Mouse (Mus musculus) c-Kit-positive CD71-positive TER-119-negative erythroid progenitor cells, embryonic 14.5 days (primary cell): Measurements from ENCODE around the gene Sp1.

Experiments used
- DNase-seq: peaks from one replicate; pipeline ENCODE4 v3.0.0-alpha.2; 2013; ENCODE audit warnings: low read depth

Gene Sp1

DNA sequence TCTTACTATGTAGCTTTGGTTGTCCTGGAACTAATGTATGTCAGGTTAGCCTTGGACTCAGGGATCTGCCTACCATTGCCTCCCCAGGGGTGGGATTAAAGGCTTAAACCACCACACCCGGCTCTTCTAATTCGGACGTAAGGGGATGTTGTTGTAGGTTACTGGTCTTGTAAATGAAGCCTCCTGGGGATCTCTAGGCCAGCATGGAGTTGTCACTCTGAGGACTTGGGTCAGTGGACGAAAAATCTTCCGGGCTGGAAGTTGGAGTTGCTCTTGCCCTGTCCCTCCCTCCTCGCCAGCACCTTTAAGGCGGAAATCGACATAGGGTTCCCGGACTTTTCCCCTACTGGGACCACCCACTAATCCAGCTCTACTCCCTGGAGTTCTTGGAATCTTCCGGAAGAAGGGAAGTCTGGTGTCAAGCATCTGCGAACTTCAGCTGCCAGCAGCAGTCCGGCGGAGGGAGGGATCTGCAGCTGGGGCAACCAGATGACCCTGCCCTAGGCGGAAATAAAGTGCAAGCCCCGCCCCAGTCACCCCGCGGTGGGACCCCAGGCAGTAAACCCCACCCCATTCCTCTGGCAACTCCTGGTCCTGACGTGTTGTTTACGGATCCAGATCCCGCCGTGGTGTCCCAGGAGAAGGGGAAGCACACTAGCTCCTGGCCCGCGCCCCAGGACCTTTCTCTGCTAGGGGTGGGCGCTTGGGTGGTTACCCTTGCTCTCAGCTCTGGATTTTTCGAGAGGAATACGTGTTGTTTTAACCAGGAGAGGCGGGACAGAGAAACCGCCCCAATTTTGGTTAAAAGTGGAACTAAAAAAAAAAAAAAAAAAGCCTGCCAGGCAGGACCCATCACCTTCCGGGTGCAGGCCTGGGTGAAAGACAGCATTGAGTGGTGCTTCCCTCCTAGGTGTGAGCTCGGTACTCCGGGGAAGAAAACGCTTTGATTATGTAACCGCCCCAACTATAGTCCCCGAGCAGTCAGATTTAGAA, 6.4 kb upstream of the Sp1 start:
- DNase-seq = no peak

DNA sequence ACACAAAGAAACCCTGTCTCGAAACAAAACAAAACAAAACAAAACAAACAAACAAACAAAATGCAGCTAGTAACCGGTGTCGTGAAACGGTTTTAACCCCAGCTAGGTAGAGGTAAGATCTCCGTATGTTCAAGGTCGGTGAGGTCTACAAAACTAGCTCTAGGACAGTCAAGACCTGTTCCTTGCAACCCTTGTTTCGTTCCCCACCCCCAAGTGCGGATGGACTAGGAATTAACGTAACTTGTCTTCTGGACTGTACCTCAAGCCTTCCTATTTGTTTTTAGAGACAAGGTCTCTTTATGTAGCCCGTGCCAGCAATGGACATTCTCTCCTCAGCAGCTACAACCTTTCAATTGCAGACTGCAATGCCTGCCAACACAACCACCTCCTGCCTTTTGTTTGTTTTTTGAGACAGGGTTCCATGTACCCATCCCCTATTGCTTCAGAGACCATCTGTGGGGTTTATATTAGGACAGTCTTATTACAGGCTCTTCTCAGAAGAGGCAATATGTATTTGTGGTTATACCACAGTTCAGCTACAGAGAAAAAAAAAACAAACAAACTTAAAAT, 5.4 kb upstream of the Sp1 start:
- DNase-seq = no peak

DNA sequence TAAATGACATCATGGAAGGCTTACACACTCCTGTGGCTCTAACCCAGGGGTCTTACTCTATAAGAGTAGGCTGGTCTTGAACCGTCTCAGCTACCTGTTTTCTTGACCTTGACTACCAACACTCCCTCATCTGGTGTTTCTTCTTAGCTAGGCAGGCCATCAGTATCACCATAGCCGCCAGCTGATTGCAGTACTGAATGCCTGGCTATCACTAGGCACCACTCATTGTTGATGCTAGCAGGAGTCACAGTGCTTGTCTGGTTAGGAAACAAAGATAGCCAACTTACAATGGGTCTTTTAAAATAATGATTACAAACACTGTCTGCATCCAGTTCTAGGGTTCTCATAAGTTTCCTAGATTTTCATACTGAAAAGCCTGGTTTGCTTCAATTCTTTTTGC, 4.7 kb upstream of the Sp1 start:
- no peak for DNase-seq

DNA sequence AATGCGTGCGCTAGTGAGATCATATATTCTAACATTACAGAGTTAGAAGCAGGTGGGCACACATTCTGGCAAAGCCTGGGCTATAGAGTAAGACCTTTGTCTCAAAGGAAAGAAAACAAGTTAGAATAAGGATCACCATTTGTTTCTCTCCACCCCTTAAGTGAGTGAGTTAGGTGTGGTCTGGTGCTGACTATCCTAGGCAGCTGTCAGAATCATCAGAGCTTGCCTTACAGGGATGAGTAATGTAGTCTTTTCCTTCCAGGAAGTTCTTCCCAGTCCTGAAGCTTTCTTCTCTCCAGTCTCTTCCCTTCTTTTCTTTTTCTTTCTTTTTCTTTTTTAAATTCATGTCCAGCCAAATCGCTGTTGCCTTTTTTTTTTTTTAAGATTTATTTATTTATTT, 3.7 kb upstream of the Sp1 start:
- no peak for DNase-seq

DNA sequence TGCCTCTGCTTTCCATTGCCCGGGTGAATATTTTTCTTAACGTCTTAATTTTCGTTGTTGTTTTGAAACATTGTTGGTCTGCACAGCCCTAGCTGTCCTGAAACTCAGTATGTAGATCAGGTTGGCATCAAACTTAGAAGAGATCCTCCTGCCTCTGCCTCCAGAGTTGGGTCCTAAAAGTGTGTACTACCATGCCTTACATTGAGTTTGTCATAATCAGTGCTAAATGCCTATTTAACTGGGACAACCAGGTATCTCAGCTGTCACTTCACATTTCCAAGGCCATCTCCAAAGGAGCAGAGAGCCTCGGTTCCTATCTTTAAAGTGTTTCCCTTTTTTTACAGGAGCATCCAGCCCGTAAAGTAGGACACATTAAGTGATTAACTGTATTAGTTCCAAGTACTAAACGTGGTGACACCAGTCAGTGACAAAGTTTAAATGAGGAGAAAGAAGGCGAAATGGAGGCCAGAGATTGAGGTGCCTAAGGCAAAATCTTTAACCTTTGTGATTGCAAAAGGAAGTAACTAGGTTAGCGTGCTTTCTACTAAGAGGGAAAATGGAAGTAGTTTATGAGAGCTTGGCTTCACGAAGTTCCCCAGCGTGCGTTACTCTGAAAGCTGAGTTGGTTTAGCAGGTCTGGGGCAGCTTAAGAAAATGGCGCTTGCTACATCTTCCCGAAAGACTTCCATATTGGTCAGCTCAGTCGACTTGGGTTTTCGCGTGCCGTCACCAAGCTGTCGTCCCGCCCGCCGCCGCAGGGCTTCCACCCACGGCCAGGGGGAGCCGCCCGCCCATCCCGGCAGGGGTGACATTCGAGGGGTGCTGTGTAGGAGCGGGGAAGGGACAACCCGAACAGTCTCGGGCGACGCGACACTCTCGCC, 1.1 kb upstream of the Sp1 start:
- peak; percentile 67 for DNase-seq

DNA sequence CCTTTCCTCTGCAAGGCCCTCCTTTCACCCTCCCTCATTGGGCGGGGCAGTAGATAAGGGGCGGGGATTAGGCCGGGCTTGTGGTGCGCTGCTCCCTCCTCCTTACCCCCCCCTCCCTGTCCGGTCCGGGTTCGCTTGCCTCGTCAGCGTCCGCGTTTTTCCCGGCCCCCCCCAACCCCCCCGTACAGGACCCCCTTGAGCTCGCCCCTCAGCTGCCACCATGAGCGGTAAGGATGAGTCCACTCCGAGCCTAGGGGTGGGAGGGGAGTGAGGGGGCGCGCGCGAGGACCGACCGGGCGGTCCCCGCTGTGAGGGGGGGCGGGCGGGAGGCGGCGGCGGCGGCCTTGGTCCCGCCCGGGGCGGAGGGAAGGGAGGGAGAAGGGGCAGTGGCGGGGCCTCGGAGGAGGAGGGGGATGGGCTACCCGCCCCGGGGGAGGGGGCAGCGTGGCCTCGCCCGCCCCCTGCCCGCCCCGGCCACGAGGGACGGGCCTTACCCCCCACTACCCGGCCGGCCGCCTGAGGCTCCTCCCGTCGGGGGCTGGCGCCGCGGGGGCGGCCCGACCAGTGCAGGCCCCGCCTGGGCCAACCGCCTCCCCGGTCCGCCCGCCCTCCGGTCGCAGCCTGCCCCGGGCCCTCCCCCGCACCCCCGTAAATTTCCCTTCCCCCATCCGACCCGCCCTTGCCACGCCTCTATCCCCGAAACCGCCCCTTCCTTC, 411 bp downstream of the Sp1 start:
- DNase-seq = peak; percentile 65

DNA sequence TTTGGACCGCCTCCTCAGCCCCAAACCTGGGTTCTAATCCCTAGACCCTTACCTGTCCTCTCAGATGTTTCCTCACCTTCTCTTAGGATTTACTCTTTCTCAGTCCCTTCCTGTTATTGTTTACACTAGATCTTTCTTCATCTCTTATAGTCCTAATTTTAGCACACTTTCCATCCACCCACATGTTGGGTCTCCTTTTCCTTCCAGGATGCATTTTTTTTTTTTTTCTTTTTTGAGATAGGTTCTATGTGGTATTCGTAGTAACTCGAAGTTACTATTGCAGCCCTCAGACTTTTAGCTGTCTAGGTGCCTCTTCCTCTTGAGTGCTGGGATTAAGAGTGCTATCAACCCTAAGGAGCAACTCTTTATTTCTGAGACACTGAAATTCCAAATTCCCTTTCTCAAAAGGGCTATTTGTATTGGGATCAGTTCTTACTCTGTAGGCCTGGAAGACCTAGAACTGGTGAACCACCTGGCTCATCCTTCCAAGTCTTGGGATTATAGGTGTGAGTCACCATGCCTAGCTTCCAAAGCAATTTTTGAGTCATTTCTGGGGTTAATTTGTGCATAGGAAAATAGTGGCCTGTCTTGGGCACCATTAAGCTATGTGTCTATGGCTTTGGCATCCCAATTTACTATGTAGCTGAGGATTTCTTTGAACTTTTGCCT, 1.1 kb downstream of the Sp1 start:
- DNase-seq = no peak

DNA sequence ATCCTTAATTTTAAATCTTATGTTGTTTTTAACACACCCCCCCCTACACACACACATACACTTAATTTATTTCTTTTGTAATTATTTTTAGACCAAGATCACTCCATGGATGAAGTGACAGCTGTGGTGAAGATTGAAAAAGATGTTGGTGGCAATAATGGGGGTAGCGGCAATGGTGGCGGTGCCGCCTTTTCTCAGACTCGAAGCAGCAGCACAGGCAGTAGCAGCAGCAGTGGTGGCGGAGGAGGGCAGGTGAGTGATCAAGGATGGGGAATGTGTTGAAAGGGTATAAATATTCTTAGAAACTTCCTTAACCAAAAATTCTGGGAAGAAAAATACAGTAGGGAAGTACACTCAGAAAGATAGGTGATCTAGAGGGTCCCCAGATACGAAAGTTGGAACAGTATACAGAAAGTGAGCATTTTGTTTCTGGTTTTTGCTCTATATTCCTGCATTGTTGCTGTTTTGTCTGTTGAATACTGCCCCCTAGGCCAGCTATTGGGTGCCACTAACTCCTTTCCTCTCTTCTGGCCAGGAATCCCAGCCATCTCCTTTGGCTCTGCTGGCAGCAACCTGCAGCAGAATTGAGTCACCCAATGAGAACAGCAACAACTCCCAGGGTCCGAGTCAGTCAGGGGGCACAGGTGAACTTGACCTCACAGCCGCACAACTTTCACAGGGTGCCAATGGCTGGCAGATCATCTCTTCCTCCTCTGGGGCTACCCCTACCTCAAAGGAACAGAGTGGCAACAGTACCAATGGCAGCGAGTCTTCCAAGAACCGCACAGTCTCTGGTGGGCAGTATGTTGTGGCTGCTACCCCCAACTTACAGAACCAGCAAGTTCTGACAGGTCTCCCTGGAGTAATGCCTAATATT, 2.0 kb downstream of the Sp1 start:
- DNase-seq = no peak

DNA sequence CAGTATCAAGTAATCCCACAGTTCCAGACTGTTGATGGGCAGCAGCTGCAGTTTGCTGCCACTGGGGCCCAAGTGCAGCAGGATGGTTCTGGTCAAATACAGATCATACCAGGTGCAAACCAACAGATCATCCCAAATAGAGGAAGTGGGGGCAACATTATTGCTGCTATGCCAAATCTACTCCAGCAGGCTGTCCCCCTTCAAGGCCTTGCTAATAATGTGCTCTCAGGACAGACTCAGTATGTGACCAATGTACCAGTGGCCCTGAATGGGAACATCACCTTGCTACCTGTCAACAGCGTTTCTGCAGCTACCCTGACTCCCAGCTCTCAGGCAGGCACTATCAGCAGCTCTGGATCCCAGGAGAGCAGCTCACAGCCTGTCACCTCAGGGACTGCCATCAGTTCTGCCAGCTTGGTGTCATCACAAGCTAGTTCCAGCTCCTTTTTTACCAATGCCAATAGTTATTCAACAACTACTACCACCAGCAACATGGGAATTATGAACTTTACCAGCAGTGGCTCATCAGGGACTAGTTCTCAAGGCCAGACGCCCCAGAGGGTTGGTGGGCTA, 2.7 kb downstream of the Sp1 start:
- DNase-seq = no peak

DNA sequence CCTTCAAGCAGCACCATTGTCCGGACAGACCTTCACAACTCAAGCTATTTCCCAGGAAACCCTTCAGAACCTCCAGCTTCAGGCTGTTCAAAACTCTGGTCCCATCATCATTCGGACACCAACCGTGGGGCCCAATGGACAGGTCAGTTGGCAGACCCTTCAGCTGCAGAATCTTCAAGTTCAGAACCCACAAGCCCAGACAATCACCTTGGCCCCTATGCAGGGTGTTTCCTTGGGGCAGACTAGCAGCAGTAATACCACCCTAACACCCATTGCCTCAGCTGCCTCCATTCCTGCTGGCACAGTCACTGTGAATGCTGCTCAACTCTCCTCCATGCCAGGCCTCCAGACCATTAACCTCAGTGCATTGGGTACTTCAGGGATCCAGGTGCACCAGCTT, 3.3 kb downstream of the Sp1 start:
- no peak for DNase-seq

DNA sequence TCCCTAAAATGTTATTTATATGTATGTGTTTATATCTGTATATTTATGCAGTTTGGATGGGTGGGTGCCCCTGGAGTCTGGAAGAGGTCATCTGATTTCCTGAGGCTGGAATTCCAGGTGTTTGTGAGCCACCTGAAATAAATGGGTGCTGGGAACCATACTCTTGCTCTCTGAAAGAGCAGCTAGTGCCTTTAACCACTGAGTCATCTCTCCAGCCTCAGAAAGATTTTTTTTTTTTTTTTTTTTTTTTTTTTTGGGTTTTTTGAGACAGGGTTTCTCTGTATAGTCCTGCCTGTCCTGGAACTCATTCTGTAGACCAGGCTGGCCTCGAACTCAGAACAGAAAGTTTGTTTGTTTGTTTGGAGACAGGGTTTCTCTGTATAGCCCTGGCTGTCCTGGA, 5.1 kb downstream of the Sp1 start:
- no peak for DNase-seq

DNA sequence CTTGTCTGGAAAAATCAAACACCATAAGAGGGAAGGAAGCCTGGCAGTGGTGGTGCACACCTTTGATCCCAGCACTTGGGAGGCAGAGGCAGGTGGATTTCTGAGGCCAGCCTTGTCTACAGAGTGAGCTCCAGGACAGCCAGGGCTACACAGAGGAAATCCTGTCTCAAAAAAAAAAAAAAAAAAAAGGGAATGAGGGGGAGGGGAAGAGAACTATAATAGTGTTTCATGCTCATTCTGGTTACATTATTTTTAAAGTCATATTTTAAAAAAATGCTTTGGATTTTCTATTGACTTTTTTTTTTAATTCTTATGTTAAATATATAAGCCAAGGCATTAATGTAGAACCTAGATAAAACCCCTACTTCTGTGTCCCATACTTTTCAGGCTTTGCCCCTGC, 7.7 kb downstream of the Sp1 start:
- no peak for DNase-seq

DNA sequence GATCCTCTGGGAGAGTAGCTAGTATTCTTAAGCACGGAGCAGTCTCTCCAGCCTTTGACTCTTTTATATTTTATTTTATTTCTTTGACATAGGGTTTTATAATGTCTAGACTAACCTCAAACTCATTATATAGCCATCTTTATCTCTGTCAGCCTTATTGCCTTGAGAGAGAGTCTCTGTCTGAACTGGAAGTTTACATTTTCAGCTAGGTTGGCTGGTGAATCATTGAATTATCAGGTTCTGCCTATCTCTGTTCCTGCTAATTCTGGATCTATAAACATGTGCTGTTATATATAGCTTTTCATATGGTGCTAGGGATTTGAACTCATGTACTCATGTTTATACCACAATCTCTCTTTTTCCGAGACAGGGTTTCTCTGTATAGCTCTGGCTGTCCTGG, 11.6 kb downstream of the Sp1 start:
- no peak for DNase-seq

DNA sequence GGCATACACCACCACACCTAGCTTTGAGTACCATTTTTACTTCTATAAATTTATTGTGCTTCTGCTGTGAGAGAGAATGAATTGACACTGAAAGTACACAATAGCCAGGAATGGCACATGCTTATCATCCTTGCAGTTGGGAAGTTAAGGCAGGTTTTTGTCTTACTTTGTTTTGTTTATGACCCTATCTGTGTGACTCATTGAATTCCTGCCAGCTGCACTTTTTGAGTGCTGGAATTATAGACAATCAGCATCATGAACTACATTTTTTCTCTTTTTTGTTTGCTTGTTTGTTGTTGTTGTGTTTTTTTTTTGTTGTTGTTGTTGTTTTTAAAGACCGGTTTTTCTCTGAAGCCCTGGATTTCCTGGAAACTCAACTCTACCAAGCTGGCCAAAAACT, 15.0 kb downstream of the Sp1 start:
- DNase-seq = no peak

DNA sequence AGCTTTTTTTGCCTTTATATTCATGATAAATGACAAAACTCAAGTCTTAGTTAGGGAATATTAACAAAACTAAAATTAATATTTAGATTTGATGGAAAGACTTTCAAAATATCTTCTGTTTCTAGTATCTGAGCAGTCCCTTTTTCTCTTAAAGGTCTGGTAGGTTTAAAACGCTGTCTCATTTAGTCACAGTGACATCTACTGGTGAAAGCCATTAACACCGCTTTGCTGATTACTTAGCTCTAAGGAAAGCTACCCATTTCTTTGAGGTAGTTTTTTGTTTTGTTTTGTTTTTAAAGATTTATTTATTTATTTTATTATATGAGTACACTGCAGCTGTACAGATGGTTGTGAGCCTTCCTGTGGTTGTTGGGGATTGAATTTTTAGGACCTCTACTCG, 15.5 kb downstream of the Sp1 start:
- DNase-seq = peak; percentile 68

DNA sequence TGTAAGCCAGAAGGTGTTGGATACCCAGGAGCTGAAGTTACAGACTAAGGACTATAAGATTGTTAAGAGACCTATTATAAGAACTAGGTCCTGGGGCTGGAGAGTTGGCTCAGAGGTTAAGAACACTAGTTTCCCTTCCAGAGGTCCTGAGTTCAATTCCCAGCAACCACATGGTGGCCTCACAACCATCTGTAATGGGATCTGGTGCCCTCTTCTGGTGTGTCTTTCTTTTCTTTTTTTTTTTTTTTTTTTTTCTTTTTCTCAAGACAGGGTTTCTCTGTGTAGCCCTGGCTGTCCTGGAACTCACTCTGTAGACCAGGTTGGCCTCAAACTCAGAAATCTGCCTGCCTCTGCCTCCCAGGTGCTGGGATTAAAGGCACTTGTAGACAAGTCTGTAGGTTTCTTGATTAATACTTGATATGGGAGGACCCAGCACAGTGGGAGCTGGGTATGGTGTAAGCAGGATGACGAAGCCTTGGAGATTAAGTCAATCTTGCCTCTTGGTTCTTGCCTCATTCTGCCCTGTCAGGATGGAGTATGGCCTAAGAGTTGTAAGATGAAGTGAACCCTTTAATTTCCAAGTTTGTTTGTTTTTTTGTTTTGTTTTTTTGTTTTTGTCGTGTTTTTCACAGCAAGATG, 17.8 kb downstream of the Sp1 start:
- no peak for DNase-seq

DNA sequence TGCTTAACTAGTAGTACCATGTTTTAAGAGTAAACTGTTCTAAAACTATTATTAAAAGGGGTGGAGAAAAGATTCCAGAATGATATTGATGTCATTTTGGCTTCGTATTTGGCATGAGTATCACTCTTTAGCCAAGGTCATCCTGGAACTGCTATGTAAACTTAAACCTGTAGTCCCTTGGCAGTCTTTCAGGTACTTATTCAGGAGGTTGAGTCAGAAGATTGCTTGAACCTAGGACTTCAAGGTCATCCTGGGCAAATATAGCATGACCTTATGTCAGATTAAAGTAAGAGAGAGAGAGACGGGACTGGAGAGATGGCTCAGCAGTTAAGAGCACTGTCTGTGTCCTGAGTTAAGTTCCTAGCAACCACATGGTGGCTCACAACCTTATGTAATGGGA, 18.7 kb downstream of the Sp1 start:
- no peak for DNase-seq

DNA sequence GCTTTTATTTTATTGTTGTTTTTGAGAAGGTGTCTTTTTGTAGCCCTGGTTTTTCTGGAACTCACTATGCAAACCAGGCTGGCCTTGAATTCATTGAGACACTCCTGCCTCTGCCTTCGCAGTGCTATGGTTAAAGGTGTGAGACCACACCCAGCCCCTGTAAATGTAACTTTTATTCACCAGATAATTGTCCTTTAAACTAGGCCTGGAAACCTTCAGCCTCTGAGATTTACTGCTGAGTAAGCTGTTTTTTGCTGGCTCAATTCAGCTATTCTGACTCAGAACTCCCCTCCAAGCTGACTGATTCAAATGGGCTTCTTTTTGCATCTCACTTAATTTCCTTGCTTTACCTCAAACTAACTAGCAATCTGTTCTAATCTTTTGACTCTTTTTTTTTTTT, 21.0 kb downstream of the Sp1 start:
- no peak for DNase-seq

DNA sequence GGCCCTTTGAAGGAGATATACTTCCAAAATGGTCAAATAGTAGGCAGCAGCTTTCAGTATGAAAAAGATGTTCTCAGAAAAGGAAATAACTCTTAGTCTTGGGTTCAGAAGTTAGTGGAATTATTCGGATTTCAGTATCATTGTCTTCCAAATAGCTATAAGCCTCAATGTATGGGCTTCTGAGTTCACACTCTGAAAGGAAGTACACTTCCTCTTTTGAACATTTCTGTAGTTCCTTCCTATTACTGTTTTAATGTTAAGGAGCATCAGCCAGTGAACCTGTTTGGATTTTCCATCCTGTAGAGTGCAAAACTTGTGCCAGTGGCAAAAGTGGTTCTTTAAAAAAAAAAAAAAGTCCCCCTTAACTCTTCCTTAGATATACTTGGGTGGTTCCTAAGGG, 26.1 kb downstream of the Sp1 start:
- DNase-seq = no peak

DNA sequence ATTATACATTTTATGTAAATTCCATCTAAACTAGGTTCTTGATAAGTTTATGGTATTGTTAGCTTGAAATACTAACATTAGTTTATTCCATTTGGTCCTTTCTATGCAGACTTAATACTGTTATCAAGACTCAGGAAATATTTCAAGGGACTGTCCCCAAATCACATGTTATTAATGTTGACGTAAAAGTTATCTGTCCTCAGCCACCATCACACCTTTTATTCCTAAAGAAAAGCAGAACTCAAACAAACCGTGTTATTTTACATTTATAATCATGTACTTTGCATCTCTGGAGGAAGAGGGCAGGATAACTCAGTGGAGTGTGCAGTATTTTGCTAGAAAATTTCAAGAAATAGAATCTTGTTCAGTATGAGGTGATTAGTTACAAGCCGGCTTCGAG, 27.2 kb downstream of the Sp1 start:
- no peak for DNase-seq
